Mouse (Mus musculus): ENCODE measurements around the gene Ift81.

Ift81 gene

DNA sequence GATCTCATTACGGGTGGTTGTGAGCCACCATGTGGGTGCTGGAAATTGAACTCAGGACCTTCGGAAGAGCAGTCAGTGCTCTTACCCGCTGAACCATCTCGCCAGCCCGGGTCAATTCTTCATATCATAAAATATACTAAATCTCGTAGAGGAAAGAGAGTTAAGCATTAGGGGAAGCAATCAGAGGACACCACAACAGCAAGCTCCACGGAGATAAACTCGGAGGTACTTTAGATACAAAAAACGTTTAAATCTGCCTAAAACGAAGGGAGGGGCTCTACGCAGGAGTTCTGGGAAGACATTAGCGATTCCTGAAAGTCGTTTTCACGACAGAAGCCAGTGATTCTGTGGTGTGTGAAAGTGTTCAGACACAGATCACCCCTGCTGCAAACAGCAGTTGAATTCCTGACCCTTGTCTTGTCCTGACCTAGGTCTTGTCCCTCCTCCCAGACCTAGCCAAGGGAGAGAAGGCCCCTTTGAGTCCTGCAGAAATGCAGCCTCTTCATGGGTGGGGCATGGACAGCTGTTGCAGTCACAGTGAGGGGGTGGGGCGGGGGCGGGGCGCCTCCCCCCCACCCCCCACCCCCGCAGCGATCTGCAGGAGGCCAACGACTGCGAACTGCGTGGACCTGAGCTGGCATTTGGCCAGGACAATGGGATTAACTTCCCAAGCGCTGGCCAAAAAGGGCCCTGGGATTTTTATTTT lies 100.7 kb downstream of the Ift81 start:
- DNase-seq: peak; percentile 57

- DNase-seq: peak; percentile 31
These were observed 102.3 kb downstream of the Ift81 start for GRCm38 (mm10) chr5:122512011-122512410.

GRCm38 (mm10) chr5:122511405-122511804 lies 102.9 kb downstream of the Ift81 start:
- peak; percentile 19 for DNase-seq

DNA sequence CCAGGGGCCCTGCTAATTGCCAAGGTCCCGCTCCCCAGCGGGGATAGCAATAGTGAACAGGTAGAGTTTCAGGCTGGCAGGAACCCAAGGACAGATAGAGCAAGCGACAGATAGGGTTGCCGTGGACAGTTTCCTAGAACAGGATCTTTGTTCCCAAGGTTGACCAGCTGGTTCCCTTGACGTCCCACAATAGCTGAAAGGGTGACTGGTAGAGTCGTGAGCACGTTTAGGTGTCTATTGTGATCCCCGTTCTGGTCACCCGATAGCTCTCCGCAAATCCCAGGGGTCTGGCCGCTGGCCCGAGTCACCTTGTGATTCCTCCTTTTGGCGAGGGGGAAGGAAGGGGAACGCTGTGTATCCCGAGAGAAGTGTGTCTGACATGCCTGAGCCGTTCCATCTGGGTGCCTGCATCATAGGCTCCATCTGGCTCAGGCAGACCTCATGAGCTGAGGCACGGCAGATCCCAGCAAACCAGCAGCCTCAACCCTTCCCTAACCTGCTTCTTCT lies 103.6 kb downstream of the Ift81 start:
- DNase-seq: peak; percentile 69

GRCm38 (mm10) chr5:122509608-122510007 lies 104.7 kb downstream of the Ift81 start:
- no peak for DNase-seq

- no peak for DNase-seq
These were observed 105.4 kb downstream of the Ift81 start for GRCm38 (mm10) chr5:122508861-122509306.

- DNase-seq: no peak
These were observed 106.9 kb downstream of the Ift81 start for GRCm38 (mm10) chr5:122507396-122507795.

- no peak for DNase-seq
These were observed 107.9 kb downstream of the Ift81 start for GRCm38 (mm10) chr5:122506462-122506861.

DNA sequence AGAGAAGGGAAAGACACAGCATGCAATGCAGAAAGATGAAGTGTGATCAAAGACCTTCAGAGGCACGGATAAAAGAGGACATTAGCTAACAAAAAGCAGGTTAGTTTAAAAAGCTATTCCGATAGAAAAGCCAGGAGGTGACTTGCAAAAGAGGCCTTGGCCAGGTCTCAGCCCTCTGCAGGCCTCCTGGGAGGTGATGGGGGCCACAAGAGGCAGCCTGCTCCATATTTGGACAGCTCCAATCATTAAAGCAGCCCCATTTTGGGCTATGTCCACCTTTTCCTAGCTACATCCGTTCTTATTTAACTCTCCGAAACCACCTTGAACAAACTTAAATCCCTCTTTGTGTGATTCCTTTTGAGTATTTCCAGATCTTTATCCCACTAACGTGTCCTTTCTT lies 108.8 kb downstream of the Ift81 start:
- DNase-seq: no peak

- no peak for DNase-seq
These were observed 110.6 kb downstream of the Ift81 start for GRCm38 (mm10) chr5:122503760-122504119.

DNA sequence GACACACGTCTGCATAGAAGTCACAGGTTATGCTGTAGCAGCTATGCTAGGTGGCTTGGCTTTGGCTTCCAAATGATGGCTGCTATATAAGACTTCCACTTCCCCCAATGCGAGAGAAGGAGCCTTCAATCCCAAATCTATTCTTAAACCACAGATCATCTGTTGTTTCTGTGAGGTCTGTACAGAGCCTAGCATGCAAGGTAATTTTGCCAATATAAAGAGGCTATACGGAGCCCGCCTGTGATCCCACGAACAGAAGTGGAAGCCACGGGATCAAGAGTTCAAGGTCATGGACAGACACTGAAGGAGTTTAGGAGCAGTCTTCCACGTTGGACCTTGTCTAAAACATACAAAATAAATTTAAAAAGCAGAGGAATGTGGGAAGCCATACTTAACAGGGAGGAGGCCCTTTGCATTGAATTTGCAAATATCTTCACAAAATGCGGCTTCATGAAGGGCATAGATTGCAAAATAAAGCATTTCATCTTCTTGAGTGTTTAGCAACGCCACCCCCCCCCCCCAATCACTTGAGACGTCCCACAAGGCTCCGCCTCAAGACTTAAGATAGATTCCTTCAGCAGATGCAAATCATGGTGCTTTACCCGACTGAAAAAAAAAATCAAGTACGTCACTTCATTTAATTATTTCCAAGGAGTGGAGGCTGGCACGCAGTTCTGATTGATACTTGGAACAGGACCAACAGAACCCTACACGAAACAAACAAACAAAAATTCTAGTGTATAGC lies 111.1 kb downstream of the Ift81 start:
- DNase-seq: no peak

DNA sequence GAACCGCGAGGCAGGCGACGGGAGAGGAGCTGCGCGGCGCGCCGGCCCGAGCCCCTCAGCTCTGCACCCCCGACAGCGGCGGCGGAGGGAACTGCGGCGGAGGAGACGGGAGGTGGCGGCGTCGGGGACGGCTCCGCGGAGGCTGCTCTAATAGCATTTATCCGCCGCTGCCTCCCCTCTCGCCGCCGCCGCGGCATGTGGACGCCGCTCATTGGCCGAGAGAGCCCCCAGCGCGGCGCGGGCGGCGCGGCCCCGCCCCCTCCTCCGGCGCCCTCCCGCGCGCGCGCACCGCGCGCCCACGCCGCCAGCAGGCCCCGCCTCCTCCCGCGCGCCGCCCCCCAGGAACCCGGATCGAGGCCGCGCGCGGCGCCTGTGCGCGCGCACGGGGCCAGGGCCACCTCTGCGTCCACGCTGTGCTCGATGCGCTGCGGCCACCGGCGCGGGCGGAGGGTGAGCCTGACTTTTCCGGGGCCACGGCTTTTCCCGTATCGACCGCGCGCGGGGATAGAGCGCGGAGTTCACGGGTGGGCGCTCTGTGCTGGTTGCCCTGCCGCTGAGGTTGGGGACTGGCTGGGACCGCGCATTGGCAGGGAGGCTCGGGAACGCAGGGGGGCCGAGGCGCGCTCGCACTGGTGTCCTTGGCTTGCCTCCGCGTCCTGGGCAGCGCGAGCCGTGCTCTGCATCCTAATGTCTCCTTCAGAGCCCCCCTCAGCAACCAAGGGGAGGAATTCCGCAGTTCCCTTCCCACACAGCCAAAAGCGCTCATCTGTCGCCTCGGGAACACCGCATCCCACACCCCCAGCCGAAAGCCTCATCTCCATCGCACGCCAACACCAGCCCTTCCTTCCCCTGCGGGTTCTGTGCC lies 112.0 kb downstream of the Ift81 start, which contains the start of gene Atp2a2:
TSS of gene Atp2a2 (minus strand) at position 149 of the 865 bp plus-strand sequence.
- DNase-seq: peak; percentile 96

DNA sequence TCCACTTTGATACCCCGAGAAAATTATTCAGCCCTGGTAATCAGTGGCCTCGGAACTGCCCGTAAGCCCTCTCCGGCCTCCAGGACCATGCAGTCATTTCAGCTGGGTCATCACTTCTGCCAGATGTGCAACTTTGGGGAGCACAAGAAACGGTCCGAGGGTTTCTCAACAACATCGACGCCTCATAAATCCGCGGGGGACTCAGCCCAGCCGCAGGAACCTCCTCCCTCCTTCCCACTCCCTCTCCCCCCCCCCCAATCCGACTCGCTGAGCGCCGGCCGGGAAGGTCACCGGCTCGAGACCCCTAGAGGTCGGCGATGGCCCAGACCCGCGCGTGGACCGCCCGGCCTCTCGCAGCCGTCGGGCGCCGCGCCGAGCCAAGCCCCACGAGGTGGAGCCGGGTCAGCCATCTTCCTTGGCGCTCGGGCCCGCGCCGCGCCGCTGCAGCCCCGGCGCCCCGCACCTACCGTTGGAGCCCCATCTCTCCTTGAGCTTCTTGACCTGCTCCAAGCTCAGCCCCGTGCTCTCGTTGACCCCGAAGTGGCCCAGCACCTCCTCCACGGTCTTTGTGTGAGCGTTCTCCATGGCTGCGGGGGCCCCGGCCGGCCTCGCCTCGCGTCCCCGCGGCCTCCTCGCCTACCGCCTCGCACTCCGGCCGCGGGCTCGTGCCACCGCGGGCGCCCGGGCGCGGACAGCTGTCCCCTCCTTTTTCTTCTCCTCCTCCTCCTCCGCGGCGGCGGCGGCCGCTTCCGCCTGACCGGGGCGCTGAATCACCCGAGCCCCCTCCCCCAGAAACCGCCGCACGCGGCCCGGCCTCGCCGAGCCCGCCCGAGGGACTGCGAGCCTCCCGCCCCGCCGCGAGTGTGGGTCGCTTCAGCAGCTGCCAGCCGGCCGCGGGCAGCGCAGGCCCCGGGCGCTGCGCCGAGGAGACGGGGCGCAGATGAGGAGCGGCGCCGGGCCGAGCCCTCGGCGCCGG lies 112.9 kb downstream of the Ift81 start:
- DNase-seq: peak; percentile 84

GRCm38 (mm10) chr5:122500563-122500962 lies 113.8 kb downstream of the Ift81 start:
- DNase-seq: no peak

Measured in kidney, postnatal 10 days (tissue).